Mouse (Mus musculus): ENCODE results near the gene Foxj2. TPM values are rescaled to one million over a fixed set of nuclear protein-coding genes. Genes with fewer than 3 reads are reported as not detected.
A peak's percentile ranks its signal among the peaks of the same experiment; 100 is the strongest.

Gene Foxj2
- polyA plus RNA-seq, 1 experiment from 2014 or later: 6.3 TPM

DNA sequence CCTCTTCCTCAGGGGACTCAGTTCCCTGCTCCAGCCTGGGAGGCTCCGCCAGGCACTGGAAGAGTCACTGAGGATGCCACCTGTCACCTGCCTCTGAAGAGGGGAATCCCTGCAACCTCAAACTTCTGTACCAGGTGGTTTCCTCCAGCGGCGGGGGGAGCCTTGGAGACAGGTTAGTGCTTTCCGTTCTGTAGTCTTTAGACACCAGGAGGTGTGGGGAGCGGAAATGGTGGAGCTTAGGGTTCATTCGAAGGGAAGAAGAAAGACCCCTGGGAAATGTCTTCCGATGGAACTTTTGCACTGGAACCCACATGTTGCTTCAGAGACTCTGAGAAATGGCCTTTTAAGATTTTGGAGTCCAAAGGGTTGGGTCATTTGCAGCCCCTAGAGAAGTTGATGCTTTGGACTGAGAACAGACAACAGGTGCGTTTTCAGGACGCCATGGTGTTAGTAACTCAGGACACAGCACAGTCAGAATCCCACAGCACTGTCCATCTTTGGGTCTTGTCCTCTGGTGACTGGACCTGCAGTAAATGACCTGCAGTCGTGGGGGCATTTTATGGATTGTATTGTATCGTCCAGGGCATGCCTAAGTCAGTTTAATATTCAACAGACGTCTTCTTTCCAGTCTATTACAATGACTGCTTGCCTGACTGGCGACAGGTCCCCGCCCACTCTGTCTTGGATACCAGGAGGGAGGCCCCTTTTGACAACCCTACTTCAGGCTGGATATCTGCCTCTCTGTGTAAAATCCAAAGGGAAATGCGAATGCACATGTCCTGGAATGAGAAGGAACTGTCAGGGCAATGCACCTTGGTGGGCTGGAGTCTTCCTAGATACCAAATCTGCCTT lies 1.3 kb downstream of the Foxj2 start:
- Histone ChIP-seq H3K4me2 (peak overlapping the region; percentile 83), H3K36me3 (no peaks in the 10 kb centered on the region)
- WGBS: 18% methylated on average over 15 of the region's 15 CpGs

DNA sequence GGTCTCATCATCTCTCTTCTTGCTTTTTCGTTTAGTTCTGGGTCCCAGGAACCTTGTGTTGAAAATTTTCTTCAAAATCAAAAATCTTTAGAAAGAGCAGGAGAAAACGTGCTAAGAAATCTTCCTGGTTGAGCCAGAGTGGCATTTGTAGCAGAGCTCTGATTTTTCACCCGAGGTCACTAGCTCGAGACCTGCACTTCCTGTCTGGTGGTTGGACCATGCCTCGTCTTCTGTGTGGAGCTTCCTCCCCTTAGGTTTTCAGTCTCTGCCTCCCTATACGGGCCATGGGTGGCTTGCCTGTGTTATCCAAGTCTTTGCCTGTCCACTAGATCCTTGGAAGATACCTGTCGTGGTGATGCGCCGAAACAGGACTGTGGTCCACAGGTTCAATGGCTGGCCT lies 2.1 kb downstream of the Foxj2 start:
- Histone ChIP-seq H3K27me3 (peaks cover 7% of the 10 kb centered on the region; the same call in 1 of the 2 replicates), H3K27ac (replicated peaks) (no peak overlapping the region), H3K4me2 (peak overlapping the region; percentile 83; the same call in 1 of the 2 replicates), H3K9ac (no peak overlapping the region), H3K4me3 (no peak overlapping the region), H3K36me3 (no peaks in the 10 kb centered on the region), H3K9me3 (no peaks in the 10 kb centered on the region), H3K4me1 (replicated peaks) (peaks cover 61% of the 10 kb centered on the region)
- 88% methylated on average over 9 of the region's 9 CpGs for WGBS
- ATAC-seq (ENCODE audit: low read depth): no peak

More for the DNA sequence above, 1.3 kb downstream of the Foxj2 start:
- Histone ChIP-seq H3K27ac (replicated peaks) (no peak overlapping the region), H3K9ac (peak overlapping the region; percentile 97), H3K4me1 (replicated peaks) (peaks cover 53% of the 10 kb centered on the region), H3K9me3 (no peaks in the 10 kb centered on the region), H3K27me3 (peaks cover 7% of the 10 kb centered on the region; the same call in 1 of the 2 replicates), H3K4me3 (peak overlapping the region; percentile 95)
- peak; percentile 37 for ATAC-seq (ENCODE audit: low read depth)

DNA sequence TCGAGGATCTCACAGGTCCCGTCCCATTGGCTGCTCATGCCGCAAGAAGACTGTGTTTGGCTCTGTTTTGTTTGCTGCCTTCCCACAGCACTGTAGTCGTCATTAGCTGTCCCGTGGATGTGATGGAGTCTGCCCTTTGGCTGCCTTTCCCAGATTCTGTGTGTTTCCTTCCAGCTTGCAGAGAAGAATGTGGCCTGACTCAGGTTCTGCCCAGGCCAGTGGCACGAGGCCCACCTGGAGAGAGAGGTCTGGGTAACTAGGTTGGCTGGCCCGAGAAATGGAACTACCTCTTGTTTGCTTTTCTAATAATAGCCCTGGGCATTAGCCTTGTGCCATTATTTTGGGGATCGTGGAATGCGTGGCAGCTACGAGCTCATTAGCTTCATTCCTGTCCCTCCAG lies 4.4 kb downstream of the Foxj2 start:
- Histone ChIP-seq H3K9ac (0 out of 2 replicates have a peak overlapping the region, but pooled peaks have one; percentile 12), H3K36me3 (peaks cover 10% of the 10 kb centered on the region), H3K4me3 (no peak overlapping the region), H3K27me3 (no peaks in the 10 kb centered on the region), H3K27ac (replicated peaks) (no peak overlapping the region), H3K9me3 (no peaks in the 10 kb centered on the region), H3K4me1 (replicated peaks) (peaks cover 60% of the 10 kb centered on the region), H3K4me2 (no peak overlapping the region)
- no peak for ATAC-seq (ENCODE audit: low read depth)
- WGBS: 75% methylated on average over 10 of the region's 10 CpGs

DNA sequence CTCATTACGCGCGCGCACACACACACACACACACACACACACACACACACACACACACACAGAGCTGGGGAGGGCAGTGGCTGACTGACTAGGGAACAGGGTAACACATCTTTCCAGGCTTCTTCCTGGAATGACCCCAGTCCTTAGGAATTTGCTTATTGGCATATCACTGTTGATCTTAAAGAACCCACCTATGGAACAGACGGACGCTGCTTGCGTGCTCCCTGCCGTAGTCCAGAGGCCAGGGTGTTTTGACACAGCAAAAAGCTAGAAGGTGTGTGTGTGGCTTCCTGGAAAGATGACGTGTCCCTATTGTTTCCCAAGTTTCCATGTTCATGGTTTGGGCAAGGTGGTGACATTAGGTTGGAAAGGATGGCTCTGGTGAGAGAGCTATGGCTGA lies 5.5 kb downstream of the Foxj2 start:
- no peaks in the 10 kb centered on the region for H3K9me3 ChIP-seq
- H3K4me3 ChIP-seq: no peak overlapping the region
- H3K27me3 ChIP-seq: no peaks in the 10 kb centered on the region
- no peak overlapping the region for H3K4me2 ChIP-seq
- 94% methylated on average over 9 of the region's 9 CpGs for WGBS
- no peak overlapping the region for H3K27ac ChIP-seq (replicated peaks)
- H3K4me1 ChIP-seq (replicated peaks): peaks cover 56% of the 10 kb centered on the region
- no peak for ATAC-seq (ENCODE audit: low read depth)
- no peak overlapping the region for H3K9ac ChIP-seq
- peaks cover 19% of the 10 kb centered on the region for H3K36me3 ChIP-seq

GRCm38 (mm10) chr6:122825923-122826742 lies 6.4 kb downstream of the Foxj2 start:
- Histone ChIP-seq H3K9ac (peak overlapping the region; percentile 69), H3K27ac (replicated peaks) (peak overlapping the region; percentile 54), H3K4me3 (peak overlapping the region; percentile 37), H3K9me3 (no peaks in the 10 kb centered on the region), H3K4me2 (peak overlapping the region; percentile 63), H3K27me3 (no peaks in the 10 kb centered on the region), H3K4me1 (replicated peaks) (peaks cover 46% of the 10 kb centered on the region), H3K36me3 (peaks cover 27% of the 10 kb centered on the region)
- WGBS: 6% methylated on average over 26 of the region's 29 CpGs
- ATAC-seq (ENCODE audit: low read depth): peak; percentile 58

DNA sequence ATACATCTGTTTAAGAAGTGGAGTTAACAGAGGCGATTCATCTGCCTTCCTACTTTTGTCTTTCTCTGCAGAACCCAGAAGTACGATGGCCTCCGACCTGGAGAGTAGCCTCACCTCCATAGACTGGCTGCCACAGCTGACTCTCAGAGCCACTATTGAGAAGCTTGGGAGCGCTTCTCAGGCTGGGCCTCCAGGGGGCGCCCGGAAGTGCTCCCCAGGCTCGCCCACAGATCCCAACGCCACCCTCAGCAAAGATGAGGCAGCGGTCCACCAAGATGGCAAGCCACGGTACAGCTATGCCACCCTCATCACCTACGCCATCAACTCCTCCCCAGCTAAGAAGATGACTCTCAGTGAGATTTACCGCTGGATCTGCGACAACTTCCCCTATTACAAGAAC lies 8.4 kb downstream of the Foxj2 start:
- Histone ChIP-seq H3K4me3 (no peak overlapping the region), H3K36me3 (peaks cover 44% of the 10 kb centered on the region), H3K4me1 (replicated peaks) (peaks cover 29% of the 10 kb centered on the region), H3K4me2 (no peak overlapping the region), H3K27me3 (no peaks in the 10 kb centered on the region), H3K9me3 (no peaks in the 10 kb centered on the region), H3K27ac (replicated peaks) (no peak overlapping the region), H3K9ac (no peak overlapping the region)
- 45% methylated on average over 13 of the region's 13 CpGs for WGBS
- ATAC-seq (ENCODE audit: low read depth): no peak

DNA sequence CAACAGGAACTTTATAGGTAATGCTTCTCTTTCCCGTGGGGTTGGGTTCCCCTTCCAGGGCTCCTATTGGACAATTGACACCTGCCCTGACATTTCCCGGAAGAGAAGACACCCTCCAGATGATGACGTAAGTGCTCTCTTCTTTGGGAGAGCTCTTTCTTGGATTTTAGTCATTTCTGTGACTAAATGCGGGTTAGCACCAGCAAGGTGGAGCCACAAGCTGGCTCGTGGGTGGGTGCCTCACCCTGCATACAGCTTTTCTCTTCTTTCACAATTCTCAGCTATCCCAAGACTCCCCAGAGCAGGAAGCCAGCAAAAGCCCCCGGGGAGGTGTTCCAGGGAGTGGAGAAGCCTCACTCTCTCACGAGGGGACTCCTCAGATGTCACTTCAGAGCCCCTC lies 13.2 kb downstream of the Foxj2 start:
- H3K27ac ChIP-seq (replicated peaks): no peak overlapping the region
- no peaks in the 10 kb centered on the region for H3K9me3 ChIP-seq
- no peak overlapping the region for H3K9ac ChIP-seq
- WGBS: 81% methylated on average over 7 of the region's 7 CpGs
- peaks cover 84% of the 10 kb centered on the region for H3K36me3 ChIP-seq
- no peak overlapping the region for H3K4me3 ChIP-seq
- no peaks in the 10 kb centered on the region for H3K4me1 ChIP-seq (replicated peaks)
- ATAC-seq (ENCODE audit: low read depth): no peak
- H3K4me2 ChIP-seq: no peak overlapping the region
- H3K27me3 ChIP-seq: no peaks in the 10 kb centered on the region

GRCm38 (mm10) chr6:122834365-122834764 lies 14.7 kb downstream of the Foxj2 start:
- H3K27ac ChIP-seq (replicated peaks): no peak overlapping the region

GRCm38 (mm10) chr6:122836974-122837373 lies 17.3 kb downstream of the Foxj2 start:
- Histone ChIP-seq H3K4me2 (no peak overlapping the region), H3K9ac (no peak overlapping the region), H3K4me1 (replicated peaks) (no peaks in the 10 kb centered on the region), H3K9me3 (no peaks in the 10 kb centered on the region), H3K27ac (replicated peaks) (no peak overlapping the region), H3K4me3 (no peak overlapping the region), H3K27me3 (no peaks in the 10 kb centered on the region), H3K36me3 (peaks cover 91% of the 10 kb centered on the region)
- ATAC-seq (ENCODE audit: low read depth): no peak
- WGBS: 95% methylated on average over 3 of the region's 3 CpGs

More at GRCm38 (mm10) chr6:122834365-122834764, 14.7 kb downstream of the Foxj2 start:
- no peaks in the 10 kb centered on the region for H3K9me3 ChIP-seq
- no peak overlapping the region for H3K4me2 ChIP-seq
- no peak overlapping the region for H3K4me3 ChIP-seq
- ATAC-seq (ENCODE audit: low read depth): no peak
- no peaks in the 10 kb centered on the region for H3K4me1 ChIP-seq (replicated peaks)
- H3K9ac ChIP-seq: no peak overlapping the region
- peaks cover 86% of the 10 kb centered on the region for H3K36me3 ChIP-seq
- 69% methylated on average over 4 of the region's 4 CpGs for WGBS
- no peaks in the 10 kb centered on the region for H3K27me3 ChIP-seq

DNA sequence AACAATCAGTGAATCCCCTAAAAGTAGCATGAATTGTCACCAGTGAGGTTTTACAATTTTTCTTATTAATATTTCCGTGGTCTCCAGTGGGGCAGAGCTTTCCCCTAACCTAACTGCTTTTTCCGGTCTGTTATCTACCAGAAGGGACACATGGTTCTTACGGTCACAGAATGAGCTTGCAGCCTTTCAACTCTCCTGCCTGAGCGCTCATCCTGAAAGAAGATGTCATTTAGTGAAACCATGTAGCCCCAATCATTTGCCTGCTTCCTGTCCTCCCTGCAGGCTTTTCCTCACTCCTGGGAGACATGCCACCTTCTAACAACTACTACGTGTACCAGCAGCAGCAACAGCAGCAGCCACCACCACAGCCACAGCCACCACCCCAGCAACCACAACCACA lies 17.8 kb downstream of the Foxj2 start:
- H3K4me2 ChIP-seq: no peak overlapping the region
- no peak overlapping the region for H3K4me3 ChIP-seq
- no peaks in the 10 kb centered on the region for H3K9me3 ChIP-seq
- H3K36me3 ChIP-seq: peaks cover 88% of the 10 kb centered on the region
- no peak for ATAC-seq (ENCODE audit: low read depth)
- no peaks in the 10 kb centered on the region for H3K27me3 ChIP-seq
- WGBS: 83% methylated on average over 5 of the region's 5 CpGs
- H3K4me1 ChIP-seq (replicated peaks): no peaks in the 10 kb centered on the region
- no peak overlapping the region for H3K9ac ChIP-seq
- no peak overlapping the region for H3K27ac ChIP-seq (replicated peaks)

- Histone ChIP-seq H3K9ac (no peak overlapping the region), H3K9me3 (no peaks in the 10 kb centered on the region), H3K36me3 (peaks cover 67% of the 10 kb centered on the region), H3K4me1 (replicated peaks) (no peaks in the 10 kb centered on the region), H3K27ac (replicated peaks) (no peak overlapping the region), H3K4me3 (no peak overlapping the region), H3K4me2 (no peak overlapping the region), H3K27me3 (no peaks in the 10 kb centered on the region)
- no peak for ATAC-seq (ENCODE audit: low read depth)
- 73% methylated on average over 6 of the region's 6 CpGs for WGBS
Observed at GRCm38 (mm10) chr6:122843759-122844158, 24.0 kb downstream of the Foxj2 start.

DNA sequence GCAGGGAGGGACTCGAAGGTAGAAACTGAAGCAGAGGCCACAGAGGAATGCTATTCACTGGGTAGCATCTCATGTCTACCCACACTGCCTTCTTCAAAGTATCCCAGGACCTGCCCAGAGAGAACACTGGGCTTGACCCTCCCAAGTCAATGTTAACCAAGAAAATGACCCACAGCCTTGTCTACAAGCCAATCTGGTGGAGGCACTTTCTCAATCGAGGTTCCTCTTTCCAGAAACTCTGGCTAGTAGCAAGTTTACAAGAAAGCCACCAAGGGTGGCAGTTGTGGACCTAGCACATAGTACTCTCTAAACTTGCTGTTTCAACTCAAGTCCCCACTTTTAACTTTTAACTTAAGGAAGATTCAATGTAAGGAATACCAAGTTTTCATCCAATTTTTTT lies 33.0 kb downstream of the Foxj2 start:
- H3K9me3 ChIP-seq: no peaks in the 10 kb centered on the region
- 79% methylated on average over 2 of the region's 2 CpGs for WGBS
- no peaks in the 10 kb centered on the region for H3K27me3 ChIP-seq
- H3K27ac ChIP-seq (replicated peaks): no peak overlapping the region
- H3K36me3 ChIP-seq: no peaks in the 10 kb centered on the region
- H3K4me3 ChIP-seq: no peak overlapping the region
- H3K4me2 ChIP-seq: no peak overlapping the region
- ATAC-seq (ENCODE audit: low read depth): no peak
- H3K9ac ChIP-seq: no peak overlapping the region
- H3K4me1 ChIP-seq (replicated peaks): no peaks in the 10 kb centered on the region

Measured in neural tube, embryonic 13.5 days (tissue).